Mouse (Mus musculus): Measurements from ENCODE around the gene Lrrc42. TPM values are rescaled to one million over a fixed set of nuclear protein-coding genes. Genes with fewer than 3 reads are reported as not detected.
A peak's percentile ranks its signal among the peaks of the same experiment; 100 is the strongest.

Lrrc42 gene
- total and polyA plus RNA-seq, 2 experiments: 6.3 to 11.4 TPM

DNA sequence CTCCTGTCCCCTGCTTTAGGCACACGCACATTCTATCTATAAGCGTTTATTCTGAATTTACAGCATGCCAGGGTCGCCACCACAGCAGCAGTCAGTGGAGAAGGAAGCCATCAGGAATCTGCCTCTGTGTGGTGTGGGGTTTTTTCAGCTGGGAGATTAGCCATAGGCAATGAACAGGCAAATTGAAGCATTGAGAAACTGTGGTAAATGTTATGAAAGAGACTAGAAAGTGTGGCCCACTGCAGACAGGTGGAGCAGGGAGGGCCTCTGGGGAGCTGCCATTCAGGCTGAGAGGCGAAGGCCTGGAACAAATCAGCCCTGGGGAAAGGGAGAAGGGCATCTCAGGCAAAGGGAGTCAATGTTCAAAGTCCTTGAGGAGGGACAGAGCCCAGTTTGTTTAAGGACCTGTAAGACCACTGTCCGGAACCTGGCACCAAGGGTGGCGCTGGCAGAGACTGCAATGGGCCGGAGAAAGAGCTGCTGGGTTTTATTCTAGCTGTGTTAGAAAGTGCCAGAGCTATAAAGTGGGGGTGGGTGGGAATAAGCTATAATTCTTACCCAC is 46.5 kb upstream of the Lrrc42 start:
- no peak for TF ChIP-seq POLR2A (IDR thresholded peaks at IDR 0.05; ENCODE audit: extremely low read depth, insufficient read depth, low read length)
- TF ChIP-seq CTCF (IDR thresholded peaks at IDR 0.05; ENCODE audit: low read depth, low read length): 0 out of 2 replicates have a peak, but pooled peaks have one; percentile 3
- 45% methylated on average over 7 of the region's 7 CpGs for whole genome bisulfite sequencing
- Histone ChIP-seq H3K4me3 (ENCODE audit: insufficient read depth, low read depth, low read length) (no peak overlapping the region), H3K27ac (replicated peaks; ENCODE audit: insufficient read depth, low read depth, low read length) (peak overlapping the region; percentile 85), H3K79me2 (ENCODE audit: control insufficient read depth, insufficient read depth, low read length) (0 out of 2 replicates have a peak, but pooled peaks cover 2% of the 10 kb centered on the region), H3K27me3 (ENCODE audit: control insufficient read depth, insufficient read depth, low read length) (no peaks in the 10 kb centered on the region), H3K36me3 (ENCODE audit: control insufficient read depth, insufficient read depth, low read length) (peaks cover 12% of the 10 kb centered on the region), H3K4me1 (ENCODE audit: control insufficient read depth, insufficient read depth, low read length) (peaks cover 31% of the 10 kb centered on the region), H3K9ac (ENCODE audit: low read depth, low read length) (peak overlapping the region; percentile 33)
- DNase-seq (ENCODE audit: extremely low read depth, low read depth, low spot score): peak; percentile 85

DNA sequence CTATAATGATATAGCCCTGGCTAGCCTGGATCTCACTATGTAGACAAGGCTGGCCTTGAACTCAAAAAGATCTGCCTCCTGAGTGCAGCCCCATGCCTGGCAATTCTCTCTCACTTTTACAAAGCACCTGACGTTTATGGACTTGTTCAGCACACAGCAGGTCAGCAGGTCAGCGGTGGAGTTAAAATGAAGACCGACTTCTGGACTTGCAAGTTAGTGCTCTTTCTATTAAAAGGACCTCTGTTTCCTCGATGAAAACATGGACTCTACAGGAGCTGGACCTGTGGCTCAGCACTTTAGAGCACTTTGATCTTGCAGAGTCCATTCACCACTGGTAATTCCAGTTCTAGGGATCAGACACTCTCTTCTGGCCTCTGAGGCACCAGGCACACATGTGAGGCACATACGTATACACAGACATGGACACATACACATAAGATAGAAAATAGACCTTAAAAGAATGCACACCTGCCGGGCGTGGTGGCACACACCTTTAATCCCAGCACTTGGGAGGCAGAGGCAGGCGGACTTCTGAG is 44.8 kb upstream of the Lrrc42 start:
- Histone ChIP-seq H3K27ac (replicated peaks; ENCODE audit: insufficient read depth, low read depth, low read length) (no peak overlapping the region), H3K9ac (ENCODE audit: low read depth, low read length) (no peak overlapping the region), H3K79me2 (ENCODE audit: control insufficient read depth, insufficient read depth, low read length) (0 out of 2 replicates have a peak, but pooled peaks cover 2% of the 10 kb centered on the region), H3K36me3 (ENCODE audit: control insufficient read depth, insufficient read depth, low read length) (peaks cover 24% of the 10 kb centered on the region), H3K4me1 (ENCODE audit: control insufficient read depth, insufficient read depth, low read length) (peaks cover 25% of the 10 kb centered on the region), H3K4me3 (ENCODE audit: insufficient read depth, low read depth, low read length) (no peak overlapping the region), H3K27me3 (ENCODE audit: control insufficient read depth, insufficient read depth, low read length) (no peaks in the 10 kb centered on the region)
- 75% methylated on average over 8 of the region's 8 CpGs for WGBS
- TF ChIP-seq CTCF (IDR thresholded peaks at IDR 0.05; ENCODE audit: low read depth, low read length): no peak
- TF ChIP-seq POLR2A (IDR thresholded peaks at IDR 0.05; ENCODE audit: extremely low read depth, insufficient read depth, low read length): no peak
- DNase-seq (ENCODE audit: extremely low read depth, low read depth, low spot score): no peak

DNA sequence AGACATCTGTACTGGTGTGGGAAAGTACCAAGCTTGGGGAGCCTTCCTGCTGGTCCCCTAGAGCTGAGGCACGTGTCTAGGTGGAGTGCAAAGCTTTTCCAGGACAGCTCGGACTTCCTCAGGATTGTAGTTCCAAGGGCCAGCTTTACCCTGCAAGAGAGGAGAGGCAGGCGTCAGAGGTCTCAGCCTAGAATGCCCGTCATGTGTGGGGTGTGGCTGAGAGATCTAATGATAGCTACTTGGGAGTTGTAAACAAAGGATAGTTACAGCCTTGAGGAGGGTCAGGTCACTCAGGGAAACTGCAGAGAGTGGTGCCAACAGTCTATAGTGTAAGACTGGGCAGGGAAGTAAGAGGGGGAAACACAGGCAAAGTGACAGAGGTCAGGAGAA is 38.9 kb upstream of the Lrrc42 start:
- no peaks in the 10 kb centered on the region for H3K4me1 ChIP-seq (ENCODE audit: control insufficient read depth, insufficient read depth, low read length)
- H3K36me3 ChIP-seq (ENCODE audit: control insufficient read depth, insufficient read depth, low read length): peaks cover 46% of the 10 kb centered on the region
- WGBS: 80% methylated on average over 4 of the region's 4 CpGs
- TF ChIP-seq CTCF (IDR thresholded peaks at IDR 0.05; ENCODE audit: low read depth, low read length) (no peak), POLR2A (IDR thresholded peaks at IDR 0.05; ENCODE audit: extremely low read depth, insufficient read depth, low read length) (no peak)
- no peak for DNase-seq (ENCODE audit: extremely low read depth, low read depth, low spot score)
- H3K4me3 ChIP-seq (ENCODE audit: insufficient read depth, low read depth, low read length): no peak overlapping the region
- no peak overlapping the region for H3K27ac ChIP-seq (replicated peaks; ENCODE audit: insufficient read depth, low read depth, low read length)
- H3K9ac ChIP-seq (ENCODE audit: low read depth, low read length): no peak overlapping the region
- no peaks in the 10 kb centered on the region for H3K79me2 ChIP-seq (ENCODE audit: control insufficient read depth, insufficient read depth, low read length)
- no peaks in the 10 kb centered on the region for H3K27me3 ChIP-seq (ENCODE audit: control insufficient read depth, insufficient read depth, low read length)

DNA sequence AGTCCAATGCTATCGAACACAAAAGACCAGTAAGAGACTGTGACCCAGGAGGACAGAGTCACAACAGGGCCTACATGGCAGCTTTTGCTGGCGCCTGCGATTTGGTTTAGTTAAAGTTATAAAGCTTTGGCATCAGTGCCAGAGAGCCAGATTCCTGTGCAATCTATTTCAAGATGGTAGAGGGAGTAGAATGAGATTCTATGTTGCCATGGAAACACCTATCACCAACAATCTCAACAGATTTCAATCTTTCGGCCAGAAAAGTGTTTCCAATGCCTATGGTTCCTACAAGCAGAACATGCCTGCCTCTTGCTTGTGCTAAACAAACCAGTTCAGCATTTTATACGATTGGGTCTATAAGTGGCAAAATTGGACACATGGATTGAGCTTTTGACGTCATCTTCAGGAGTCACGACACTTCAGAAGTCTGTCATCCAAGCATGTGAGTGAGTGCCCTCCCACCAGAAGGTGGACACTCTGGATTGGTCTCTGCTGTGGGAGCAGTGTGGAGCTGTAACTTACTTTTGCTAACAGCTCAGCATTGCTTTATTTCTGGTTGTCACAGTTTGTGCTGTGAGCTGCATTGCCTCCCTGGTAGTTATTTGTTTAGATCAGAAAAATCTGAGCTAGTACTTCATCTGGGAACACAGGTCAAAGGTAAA is 38.4 kb upstream of the Lrrc42 start:
- Histone ChIP-seq H3K27ac (replicated peaks; ENCODE audit: insufficient read depth, low read depth, low read length) (no peak overlapping the region), H3K4me3 (ENCODE audit: insufficient read depth, low read depth, low read length) (no peak overlapping the region), H3K4me1 (ENCODE audit: control insufficient read depth, insufficient read depth, low read length) (no peaks in the 10 kb centered on the region), H3K36me3 (ENCODE audit: control insufficient read depth, insufficient read depth, low read length) (peaks cover 41% of the 10 kb centered on the region), H3K9ac (ENCODE audit: low read depth, low read length) (no peak overlapping the region), H3K79me2 (ENCODE audit: control insufficient read depth, insufficient read depth, low read length) (no peaks in the 10 kb centered on the region), H3K27me3 (ENCODE audit: control insufficient read depth, insufficient read depth, low read length) (no peaks in the 10 kb centered on the region)
- DNase-seq (ENCODE audit: extremely low read depth, low read depth, low spot score): no peak
- TF ChIP-seq POLR2A (IDR thresholded peaks at IDR 0.05; ENCODE audit: extremely low read depth, insufficient read depth, low read length) (no peak), CTCF (IDR thresholded peaks at IDR 0.05; ENCODE audit: low read depth, low read length) (no peak)
- WGBS: 87% methylated on average over 7 of the region's 7 CpGs

DNA sequence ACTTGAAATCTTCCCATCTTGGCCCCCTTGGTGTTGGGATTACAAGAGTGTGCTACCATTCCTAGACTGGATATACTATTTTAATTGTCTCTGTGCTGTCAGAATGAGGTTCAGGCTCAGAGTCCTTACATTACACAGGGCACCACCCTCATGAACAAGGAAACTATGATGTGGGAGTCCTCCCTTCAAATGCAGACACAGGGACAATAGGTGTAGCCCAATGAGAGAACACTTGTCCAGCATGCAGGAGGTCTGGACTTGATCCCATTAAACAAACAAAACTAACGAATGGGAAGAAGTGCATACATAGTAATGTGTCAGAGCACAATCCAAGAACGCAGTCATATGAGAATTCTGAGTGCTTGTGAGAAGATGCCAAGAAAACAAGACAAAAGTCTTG is 34.2 kb upstream of the Lrrc42 start:
- Histone ChIP-seq H3K4me3 (ENCODE audit: insufficient read depth, low read depth, low read length) (no peak overlapping the region), H3K27ac (replicated peaks; ENCODE audit: insufficient read depth, low read depth, low read length) (no peak overlapping the region), H3K4me1 (ENCODE audit: control insufficient read depth, insufficient read depth, low read length) (no peaks in the 10 kb centered on the region), H3K27me3 (ENCODE audit: control insufficient read depth, insufficient read depth, low read length) (no peaks in the 10 kb centered on the region), H3K79me2 (ENCODE audit: control insufficient read depth, insufficient read depth, low read length) (no peaks in the 10 kb centered on the region), H3K9ac (ENCODE audit: low read depth, low read length) (no peak overlapping the region), H3K36me3 (ENCODE audit: control insufficient read depth, insufficient read depth, low read length) (peaks cover 22% of the 10 kb centered on the region)
- no peak for DNase-seq (ENCODE audit: extremely low read depth, low read depth, low spot score)
- no peak for TF ChIP-seq CTCF (IDR thresholded peaks at IDR 0.05; ENCODE audit: low read depth, low read length)
- 29% methylated on average over 2 of the region's 2 CpGs for WGBS

DNA sequence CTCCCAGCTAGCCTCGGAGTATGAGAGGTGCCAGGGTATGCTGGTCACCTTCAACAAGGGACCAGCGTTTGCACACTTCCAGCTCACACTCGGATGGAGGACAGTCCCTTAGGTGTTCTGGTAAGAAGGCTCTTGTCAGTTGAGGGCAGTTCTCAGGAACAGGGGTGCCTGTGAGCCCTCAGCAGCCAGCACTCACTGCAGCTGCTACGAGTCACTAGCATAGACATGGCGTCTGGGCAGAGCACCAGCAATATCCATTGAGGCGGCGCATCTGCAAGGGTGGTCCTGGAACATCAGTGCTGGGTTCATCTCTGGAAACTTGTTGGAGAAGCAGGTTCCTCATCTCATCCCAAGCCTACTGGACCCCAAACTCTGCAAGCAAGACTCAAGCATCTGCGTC is 33.1 kb upstream of the Lrrc42 start:
- 96% methylated on average over 8 of the region's 8 CpGs for WGBS
- H3K79me2 ChIP-seq (ENCODE audit: control insufficient read depth, insufficient read depth, low read length): no peaks in the 10 kb centered on the region
- TF ChIP-seq POLR2A (IDR thresholded peaks at IDR 0.05; ENCODE audit: extremely low read depth, insufficient read depth, low read length): no peak
- TF ChIP-seq CTCF (IDR thresholded peaks at IDR 0.05; ENCODE audit: low read depth, low read length): no peak
- no peak overlapping the region for H3K27ac ChIP-seq (replicated peaks; ENCODE audit: insufficient read depth, low read depth, low read length)
- DNase-seq (ENCODE audit: extremely low read depth, low read depth, low spot score): no peak
- H3K27me3 ChIP-seq (ENCODE audit: control insufficient read depth, insufficient read depth, low read length): no peaks in the 10 kb centered on the region
- H3K4me3 ChIP-seq (ENCODE audit: insufficient read depth, low read depth, low read length): no peak overlapping the region
- no peak overlapping the region for H3K9ac ChIP-seq (ENCODE audit: low read depth, low read length)
- H3K36me3 ChIP-seq (ENCODE audit: control insufficient read depth, insufficient read depth, low read length): peaks cover 14% of the 10 kb centered on the region
- H3K4me1 ChIP-seq (ENCODE audit: control insufficient read depth, insufficient read depth, low read length): no peaks in the 10 kb centered on the region
